Comparison of ENCODE assay signal across 11 mouse cellular contexts in genomic region chr17:25984066-25984465, GRCm38 (mm10). TPM values are rescaled to one million over a fixed set of nuclear protein-coding genes. Genes with fewer than 3 reads are reported as not detected.
A peak's percentile ranks its signal among the peaks of the same experiment; 100 is the strongest.
DNase-seq lines count a peak whose midpoint lies in the region; ATAC-seq and TF ChIP-seq lines count a peak whose summit lies in the region.
"Had no signal": no experiment of that assay in that cellular context is flagged by ENCODE, and none has a peak within 500 bp of the region (broad histone marks: within the 10 kb centered on the region; RNA-seq: fewer than 3 reads in every experiment).

No protein-coding gene starts in this region.

- peak overlapping the region; percentile 93 for H3K4me3 ChIP-seq in heart, embryonic 16.5 days (ENCODE audit: low read length)
- peak overlapping the region; percentile 72 for H3K4me3 ChIP-seq in embryonic facial prominence, embryonic 13.5 days
- peak overlapping the region; percentile 89 for H3K4me3 ChIP-seq in hindbrain, postnatal 0 days (ENCODE audit: low read length)
- peak overlapping the region; percentile 72 for H3K4me3 ChIP-seq in midbrain, postnatal 0 days (ENCODE audit: low read depth, low read length)

- intact Hi-C loops in heart, postnatal 10 days (cut with DNase I): no loop called here
- intact Hi-C loops in left cerebral cortex, postnatal 36 days (cut with DNase I): no loop called here

- peak overlapping the region; percentile 83 for H3K4me2 ChIP-seq in heart, embryonic 16.5 days (ENCODE audit: low read depth, low read length)
- peak overlapping the region; percentile 86 for H3K4me2 ChIP-seq in embryonic facial prominence, embryonic 13.5 days
- H3K4me2 ChIP-seq in hindbrain, postnatal 0 days (ENCODE audit: low read depth, low read length): peak overlapping the region; percentile 85
- H3K4me2 ChIP-seq in midbrain, postnatal 0 days (ENCODE audit: low read depth, low read length, poor library complexity, severe bottlenecking): peak overlapping the region; percentile 76

- H3K9me3 ChIP-seq in heart, embryonic 16.5 days (replicated peaks; ENCODE audit: control insufficient read depth, low read length): no peaks in the 10 kb centered on the region
- H3K9me3 ChIP-seq in embryonic facial prominence, embryonic 13.5 days: no peaks in the 10 kb centered on the region
- H3K9me3 ChIP-seq in hindbrain, postnatal 0 days (ENCODE audit: low read length): no peaks in the 10 kb centered on the region
- no peaks in the 10 kb centered on the region for H3K9me3 ChIP-seq in midbrain, postnatal 0 days (ENCODE audit: low read length)
- H3K9me3 ChIP-seq: G1E had no signal

- ATAC-seq in heart, embryonic 16.5 days (replicated peaks; ENCODE audit: extremely low read depth, insufficient read depth, low FRiP score): no peak
- ATAC-seq in embryonic facial prominence, embryonic 13.5 days (ENCODE audit: insufficient number of reproducible peaks, insufficient read depth, low FRiP score, low TSS enrichment, low read depth): no peak
- ATAC-seq in hindbrain, postnatal 0 days: no peak
- no peak for ATAC-seq in midbrain, postnatal 0 days (ENCODE audit: low FRiP score)

- WGBS in heart, embryonic 16.5 days: 100% methylated on average over 1 of the region's 1 CpGs
- 98% methylated on average over 1 of the region's 1 CpGs for WGBS in embryonic facial prominence, embryonic 13.5 days
- WGBS in hindbrain, postnatal 0 days: 92% methylated on average over 1 of the region's 1 CpGs
- WGBS in midbrain, postnatal 0 days: 100% methylated on average over 1 of the region's 1 CpGs

- H3K36me3 ChIP-seq in heart, embryonic 16.5 days (ENCODE audit: control insufficient read depth, insufficient read depth): no peaks in the 10 kb centered on the region
- H3K36me3 ChIP-seq in embryonic facial prominence, embryonic 13.5 days: no peaks in the 10 kb centered on the region; the same call in 1 of the 2 replicates
- no peaks in the 10 kb centered on the region; the same call in 1 of the 2 replicates for H3K36me3 ChIP-seq in hindbrain, postnatal 0 days (ENCODE audit: insufficient read depth, low read length)
- H3K36me3 ChIP-seq in midbrain, postnatal 0 days (ENCODE audit: insufficient read depth, low read length): no peaks in the 10 kb centered on the region; the same call in 1 of the 2 replicates

- DNase-seq in heart, postnatal 10 days: no peak
- no peak for DNase-seq in hindbrain, postnatal 0 days (ENCODE audit: low spot score)
- DNase-seq in midbrain, postnatal 0 days (ENCODE audit: low spot score): no peak
- no peak for DNase-seq in thymus, postnatal 25 days
- DNase-seq in left cerebral cortex, postnatal 36 days (ENCODE audit: low spot score in 2 of 2): no peak
- DNase-seq in MN1 (ENCODE audit: low spot score): no peak
- DNase-seq: cerebellum, adult 11 months; kidney, adult 18-20 months had no signal

- H3K27me3 ChIP-seq in heart, embryonic 16.5 days (ENCODE audit: control insufficient read depth, insufficient read depth, low read length): no peaks in the 10 kb centered on the region
- H3K27me3 ChIP-seq in embryonic facial prominence, embryonic 13.5 days: no peaks in the 10 kb centered on the region
- H3K27me3 ChIP-seq in hindbrain, postnatal 0 days (ENCODE audit: insufficient read depth, low read length): no peaks in the 10 kb centered on the region
- no peaks in the 10 kb centered on the region for H3K27me3 ChIP-seq in midbrain, postnatal 0 days (ENCODE audit: insufficient read depth, low read length)

- no peak for TF ChIP-seq CTCF in hindbrain, postnatal 0 days (IDR thresholded peaks at IDR 0.05; ENCODE audit: low read depth)
- TF ChIP-seq CTCF in midbrain, postnatal 0 days (IDR thresholded peaks at IDR 0.05): no peak

- H3K27ac ChIP-seq in heart, embryonic 16.5 days (ENCODE audit: low read length): no peak overlapping the region
- no peak overlapping the region for H3K27ac ChIP-seq in embryonic facial prominence, embryonic 13.5 days
- peak overlapping the region; percentile 83; the same call in 1 of the 2 replicates for H3K27ac ChIP-seq in hindbrain, postnatal 0 days
- no peak overlapping the region for H3K27ac ChIP-seq in midbrain, postnatal 0 days (ENCODE audit: low read depth, low read length)

- no peak overlapping the region; the same call in 1 of the 2 replicates for H3K9ac ChIP-seq in heart, embryonic 16.5 days (ENCODE audit: low read length)
- H3K9ac ChIP-seq in embryonic facial prominence, embryonic 13.5 days: peak overlapping the region; percentile 96
- peak overlapping the region; percentile 84 for H3K9ac ChIP-seq in hindbrain, postnatal 0 days (replicated peaks; ENCODE audit: low read length)
- H3K9ac ChIP-seq in midbrain, postnatal 0 days (replicated peaks; ENCODE audit: low read length, poor library complexity, severe bottlenecking): peak overlapping the region; percentile 65; the same call in 1 of the 2 replicates

- peaks cover 20% of the 10 kb centered on the region for H3K4me1 ChIP-seq in heart, embryonic 16.5 days (ENCODE audit: control insufficient read depth, insufficient read depth, low read length)
- peaks cover 38% of the 10 kb centered on the region for H3K4me1 ChIP-seq in embryonic facial prominence, embryonic 13.5 days
- H3K4me1 ChIP-seq in hindbrain, postnatal 0 days (ENCODE audit: insufficient read depth, low read length): peaks cover 16% of the 10 kb centered on the region
- H3K4me1 ChIP-seq in midbrain, postnatal 0 days (ENCODE audit: insufficient read depth, low read length): peaks cover 8% of the 10 kb centered on the region

RNA-seq across cellular contexts. Expression of gene Capn15, which starts 1.5 kb away (rescaled TPM):
- 12.0 and 14.5 TPM in 2 replicates for polyA plus RNA-seq in heart, embryonic 16.5 days (2015; fragmentation: Nextera tagmentation; extraction: Ambion mirVana)
- 10 to 100 TPM; 12.6 to 13.5 TPM for total RNA-seq in heart, postnatal 10 days (2021)
- 23.4 and 24.2 TPM in 2 replicates for polyA plus RNA-seq in embryonic facial prominence, embryonic 13.5 days (2015; fragmentation: Nextera tagmentation; extraction: Ambion mirVana)
- total RNA-seq in hindbrain, postnatal 0 days (2014; rRNA removed): 35.1 and 41.4 TPM in 2 replicates
- polyA plus RNA-seq in hindbrain, postnatal 0 days (2015; fragmentation: Nextera tagmentation; extraction: Ambion mirVana): 19.0 and 20.1 TPM in 2 replicates
- total RNA-seq in midbrain, postnatal 0 days (2014; rRNA removed): 29.7 and 36.8 TPM in 2 replicates
- 14.7 and 20.1 TPM in 2 replicates for polyA plus RNA-seq in midbrain, postnatal 0 days (2015; fragmentation: Nextera tagmentation; extraction: Ambion mirVana)
- 10 to 100 TPM; 40.8 to 58.4 TPM for total RNA-seq in left cerebral cortex, postnatal 36 days (2021)

RNA-seq across cellular contexts. Expression of gene A930017K11Rik, which starts 31.7 kb away (rescaled TPM):
- 0.11 TPM in 1 of 2 replicates, not detected in the other for polyA plus RNA-seq in heart, embryonic 16.5 days (2015; fragmentation: Nextera tagmentation; extraction: Ambion mirVana)
- total RNA-seq in heart, postnatal 10 days (2021): not detected
- 0.18 and 0.26 TPM in 2 replicates for polyA plus RNA-seq in embryonic facial prominence, embryonic 13.5 days (2015; fragmentation: Nextera tagmentation; extraction: Ambion mirVana)
- 5.6 and 7.2 TPM in 2 replicates for total RNA-seq in hindbrain, postnatal 0 days (2014; rRNA removed)
- polyA plus RNA-seq in hindbrain, postnatal 0 days (2015; fragmentation: Nextera tagmentation; extraction: Ambion mirVana): 4.4 and 5.0 TPM in 2 replicates
- total RNA-seq in midbrain, postnatal 0 days (2014; rRNA removed): 2.9 and 4.1 TPM in 2 replicates
- polyA plus RNA-seq in midbrain, postnatal 0 days (2015; fragmentation: Nextera tagmentation; extraction: Ambion mirVana): 3.2 and 3.7 TPM in 2 replicates
- under 1 TPM; 0.41 to 0.59 TPM for total RNA-seq in left cerebral cortex, postnatal 36 days (2021)
- total RNA-seq: G1E had no signal

RNA-seq across cellular contexts. Expression of gene Nhlrc4, which starts 39.3 kb away (rescaled TPM):
- 0.06 and 0.11 TPM in 2 replicates for polyA plus RNA-seq in heart, embryonic 16.5 days (2015; fragmentation: Nextera tagmentation; extraction: Ambion mirVana)
- total RNA-seq in heart, postnatal 10 days (2021): not detected
- not detected in 2 replicates for polyA plus RNA-seq in embryonic facial prominence, embryonic 13.5 days (2015; fragmentation: Nextera tagmentation; extraction: Ambion mirVana)
- total RNA-seq in hindbrain, postnatal 0 days (2014; rRNA removed): 0.61 and 0.68 TPM in 2 replicates
- 0.30 and 0.72 TPM in 2 replicates for polyA plus RNA-seq in hindbrain, postnatal 0 days (2015; fragmentation: Nextera tagmentation; extraction: Ambion mirVana)
- total RNA-seq in midbrain, postnatal 0 days (2014; rRNA removed): 0.47 and 0.60 TPM in 2 replicates
- polyA plus RNA-seq in midbrain, postnatal 0 days (2015; fragmentation: Nextera tagmentation; extraction: Ambion mirVana): 0.35 and 0.91 TPM in 2 replicates
- under 1 TPM in 1 of 2 experiments, not detected in 1; 0.30 TPM for total RNA-seq in left cerebral cortex, postnatal 36 days (2021)

RNA-seq across cellular contexts. Expression of gene Pigq, which starts 39.3 kb away (rescaled TPM):
- 59.3 and 66.0 TPM in 2 replicates for polyA plus RNA-seq in heart, embryonic 16.5 days (2015; fragmentation: Nextera tagmentation; extraction: Ambion mirVana)
- total RNA-seq in heart, postnatal 10 days (2021): 10 to 100 TPM; 76.6 to 78.5 TPM
- 50.6 and 53.8 TPM in 2 replicates for polyA plus RNA-seq in embryonic facial prominence, embryonic 13.5 days (2015; fragmentation: Nextera tagmentation; extraction: Ambion mirVana)
- 90.6 and 99.7 TPM in 2 replicates for total RNA-seq in hindbrain, postnatal 0 days (2014; rRNA removed)
- 69.7 and 76.3 TPM in 2 replicates for polyA plus RNA-seq in hindbrain, postnatal 0 days (2015; fragmentation: Nextera tagmentation; extraction: Ambion mirVana)
- 73.6 and 111 TPM in 2 replicates for total RNA-seq in midbrain, postnatal 0 days (2014; rRNA removed)
- 75.4 and 79.7 TPM in 2 replicates for polyA plus RNA-seq in midbrain, postnatal 0 days (2015; fragmentation: Nextera tagmentation; extraction: Ambion mirVana)
- 100 to 1,000 TPM; 106 to 120 TPM for total RNA-seq in left cerebral cortex, postnatal 36 days (2021)
